Mouse (Mus musculus) kidney, postnatal 14 days (tissue): ENCODE measurements at regions not wholly inside any gene's neighbourhood (a gene's known extent, or its start where the extent isn't known, plus 50 kb on each side); places are given as distances from the start of the nearest gene placed in this dataset.
"Not testable (repeated sequence)": the region's sequence is repeated elsewhere in the genome, so short reads cannot be mapped to it uniquely, and the experiment has no call there.

Experiments
- DNase-seq: peaks from one replicate; pipeline ENCODE4 v3.0.0; 2022; ENCODE audit warnings: mixed read lengths

GRCm38 (mm10) chr2:72619446-72619845 lies 143.5 kb downstream of the Cdca7 start:
- no peak for DNase-seq

GRCm38 (mm10) chr2:72620182-72620652 lies 144.3 kb downstream of the Cdca7 start:
- DNase-seq = no peak

- no peak for DNase-seq
Observed at GRCm38 (mm10) chr2:72627915-72628314, 152.0 kb downstream of the Cdca7 start.

DNA sequence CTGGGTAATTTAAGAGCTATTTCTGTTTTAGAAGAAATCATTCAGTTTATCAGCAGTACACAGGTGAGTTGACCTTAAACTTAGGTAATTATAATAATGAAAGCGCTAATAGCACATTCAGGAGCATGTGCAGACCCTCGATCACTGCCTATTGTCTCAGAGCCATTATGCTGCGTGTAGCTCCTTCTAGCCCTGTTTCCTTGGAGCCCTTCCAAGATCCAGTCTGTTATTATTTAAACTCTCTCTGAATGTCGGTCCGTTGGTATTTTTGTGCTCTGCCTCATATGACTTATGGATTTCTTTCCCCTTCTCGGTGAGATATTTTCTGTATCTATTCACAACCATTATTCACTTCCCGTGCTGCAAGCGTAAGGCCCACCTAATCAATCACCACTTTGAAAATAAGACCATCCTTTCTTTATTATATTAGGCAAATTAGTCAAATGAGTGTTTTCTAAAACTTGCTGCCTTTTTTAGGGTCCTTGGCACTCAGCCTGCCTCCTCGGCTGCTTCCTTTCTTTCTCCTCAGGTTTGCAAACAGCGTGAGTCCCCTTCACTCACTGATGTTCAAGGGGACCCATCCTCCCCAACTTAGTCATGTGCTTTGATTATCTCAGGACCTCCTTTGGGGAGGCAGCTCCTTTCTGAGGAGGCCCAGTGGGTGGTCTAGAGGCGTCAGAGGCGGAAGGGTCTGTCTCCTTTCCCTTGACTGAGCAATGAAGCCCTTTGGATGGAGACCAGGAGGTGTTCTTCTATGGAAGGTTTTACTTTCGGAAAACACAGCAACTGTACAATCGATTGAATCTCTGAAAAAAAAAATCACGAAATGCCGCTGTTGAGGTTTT lies 152.9 kb downstream of the Cdca7 start:
- peak; percentile 12 for DNase-seq

DNA sequence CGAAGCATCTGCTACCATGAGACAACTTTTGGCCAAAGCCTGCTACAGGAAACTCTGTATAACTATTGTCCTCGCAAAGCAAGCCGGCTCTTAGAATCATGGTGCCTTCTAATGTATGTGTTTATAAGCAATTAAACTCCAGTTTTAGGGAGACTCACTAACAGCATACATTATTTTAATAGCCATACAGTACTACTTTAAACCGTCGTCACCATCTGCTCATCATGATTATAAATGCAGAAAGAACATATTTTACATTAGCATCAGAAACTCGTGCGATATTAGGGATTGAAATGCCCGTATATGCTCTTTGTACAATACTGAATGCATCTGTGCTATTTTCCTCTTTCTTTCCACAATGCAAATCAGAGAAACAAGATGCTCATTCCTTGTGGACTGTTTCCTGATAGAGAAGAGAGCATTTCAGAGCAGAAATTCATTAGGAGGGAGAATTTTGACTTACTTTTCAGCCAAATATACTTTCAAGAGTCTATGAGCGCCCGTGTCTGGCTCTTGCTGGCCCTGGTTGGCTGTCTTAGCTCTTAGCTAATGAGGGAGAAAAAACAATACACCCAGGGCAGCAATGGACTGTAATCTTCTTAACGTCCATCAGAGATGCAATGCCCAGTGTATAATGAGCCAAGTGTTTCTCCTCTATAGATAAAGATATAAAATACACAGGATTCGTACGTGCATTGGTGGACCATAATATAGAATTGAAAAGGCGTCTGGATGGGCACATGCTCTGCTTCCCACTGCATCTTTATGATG lies 153.9 kb downstream of the Cdca7 start:
- no peak for DNase-seq

- DNase-seq = no peak
Observed at GRCm38 (mm10) chr2:72637881-72638620, 162.1 kb downstream of the Cdca7 start.

GRCm38 (mm10) chr2:72639022-72639421 lies 163.1 kb downstream of the Cdca7 start:
- no peak for DNase-seq

DNA sequence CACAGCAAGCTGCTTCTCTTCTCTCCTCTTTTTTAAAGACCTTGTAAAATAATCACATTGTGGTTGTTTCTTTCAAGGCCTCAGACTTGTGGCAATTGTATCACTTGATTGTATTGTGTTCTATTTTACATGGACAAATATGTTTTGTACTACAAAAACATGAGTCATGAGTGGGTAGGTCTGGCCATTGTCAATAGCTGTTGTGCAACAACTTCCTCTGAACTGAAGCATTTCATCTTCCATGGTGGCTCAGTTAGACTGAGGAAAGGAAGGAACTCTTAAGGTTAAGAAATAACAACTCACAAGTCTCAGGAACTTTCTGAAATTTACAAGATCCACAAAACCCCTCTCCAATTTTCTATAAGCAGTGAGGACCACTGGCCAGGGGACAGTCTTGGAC lies 165.3 kb downstream of the Cdca7 start:
- no peak for DNase-seq

DNA sequence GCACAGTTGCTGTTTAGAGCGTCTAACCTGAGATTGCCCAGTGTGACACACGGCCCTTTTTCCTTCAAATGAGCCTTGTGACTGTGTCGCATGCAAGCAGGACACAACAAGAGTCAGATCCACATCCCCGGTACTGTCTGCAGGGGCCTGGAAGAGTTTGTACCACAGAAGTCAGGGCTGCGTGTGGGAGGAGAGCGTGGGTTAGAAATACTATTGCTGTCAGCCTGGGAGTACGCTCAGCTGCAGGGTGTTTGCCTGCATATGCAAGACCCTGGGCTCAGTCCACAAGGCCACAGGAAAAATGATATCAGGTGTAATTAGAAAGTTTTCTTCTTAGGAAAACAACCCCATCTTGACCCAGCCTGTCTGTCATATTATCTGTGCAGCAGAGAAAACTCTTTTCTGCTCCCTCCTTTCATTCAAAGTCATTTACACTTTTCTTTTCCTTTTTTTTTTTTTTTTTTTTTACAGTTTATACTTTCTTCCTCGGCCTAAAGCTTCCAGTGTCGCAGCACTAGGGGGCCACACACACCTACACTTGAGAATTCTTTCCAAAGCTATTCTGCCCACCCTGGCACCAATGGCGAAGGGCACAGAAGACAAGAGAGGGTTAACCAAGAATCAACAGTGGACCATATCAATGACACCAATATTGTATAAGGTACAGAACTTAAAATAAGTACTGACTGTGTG lies 168.3 kb downstream of the Cdca7 start:
- DNase-seq = no peak

DNA sequence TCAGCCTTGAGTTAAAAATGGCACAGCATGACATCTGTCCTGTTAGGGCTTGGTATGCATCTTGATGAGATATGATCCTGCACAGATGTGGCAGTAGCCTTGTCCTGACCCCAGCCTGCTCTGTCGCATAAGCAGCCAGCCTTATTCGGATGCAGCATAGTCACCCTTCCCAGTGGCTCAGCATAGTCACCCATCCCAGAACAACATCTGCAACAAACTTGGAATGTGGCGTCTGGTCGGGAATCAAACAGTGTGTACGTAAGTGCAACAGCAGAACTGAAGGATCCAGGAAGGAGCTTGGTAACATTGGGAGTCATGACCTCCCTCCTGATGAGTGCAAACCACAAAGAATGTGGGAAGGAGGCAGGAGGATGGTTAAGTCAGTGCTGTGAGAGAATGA lies 171.7 kb downstream of the Cdca7 start:
- no peak for DNase-seq

- no peak for DNase-seq
Observed at GRCm38 (mm10) chr2:72648294-72648693, 172.3 kb downstream of the Cdca7 start.

GRCm38 (mm10) chr2:72655864-72656263 lies 179.9 kb downstream of the Cdca7 start:
- no peak for DNase-seq

DNA sequence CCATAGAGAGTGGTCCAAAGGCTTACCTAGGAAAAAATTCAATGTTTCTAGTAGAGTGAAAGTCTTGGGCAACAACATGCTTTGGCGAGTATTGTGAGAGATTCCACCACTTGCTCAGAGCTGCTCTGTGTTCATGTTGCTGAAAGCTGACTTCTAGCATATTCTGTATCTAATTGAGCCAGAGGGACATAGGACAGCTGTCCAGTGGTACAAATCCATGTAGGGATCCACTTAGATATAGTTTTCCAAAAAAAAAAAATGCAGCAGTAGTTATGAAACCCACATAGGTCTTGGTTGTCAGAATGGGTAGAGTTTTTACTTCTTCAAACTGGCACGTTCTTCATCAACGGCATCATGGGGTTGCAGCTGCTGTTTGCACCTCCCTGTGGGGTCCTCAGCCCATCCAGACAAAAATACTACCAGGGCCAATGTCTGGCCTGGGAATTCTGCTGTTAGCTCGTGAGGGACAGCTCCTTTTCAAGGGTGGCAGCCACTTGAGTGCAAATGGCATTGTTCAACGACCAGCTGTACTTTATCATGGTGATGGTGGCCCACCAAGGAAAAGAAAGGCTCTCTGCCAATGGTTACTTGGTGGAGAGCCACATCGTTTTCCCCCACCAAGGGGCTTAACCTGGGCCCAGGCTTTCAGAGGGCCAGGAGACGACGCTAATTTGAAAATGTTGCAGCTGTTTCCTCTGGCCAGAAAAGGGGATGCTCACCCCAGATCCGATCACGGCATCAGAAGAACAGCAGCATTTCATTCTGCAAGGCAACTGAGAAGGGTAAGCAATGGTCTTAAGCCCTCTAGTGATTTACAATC lies 181.4 kb downstream of the Cdca7 start:
- peak; percentile 32 for DNase-seq

DNA sequence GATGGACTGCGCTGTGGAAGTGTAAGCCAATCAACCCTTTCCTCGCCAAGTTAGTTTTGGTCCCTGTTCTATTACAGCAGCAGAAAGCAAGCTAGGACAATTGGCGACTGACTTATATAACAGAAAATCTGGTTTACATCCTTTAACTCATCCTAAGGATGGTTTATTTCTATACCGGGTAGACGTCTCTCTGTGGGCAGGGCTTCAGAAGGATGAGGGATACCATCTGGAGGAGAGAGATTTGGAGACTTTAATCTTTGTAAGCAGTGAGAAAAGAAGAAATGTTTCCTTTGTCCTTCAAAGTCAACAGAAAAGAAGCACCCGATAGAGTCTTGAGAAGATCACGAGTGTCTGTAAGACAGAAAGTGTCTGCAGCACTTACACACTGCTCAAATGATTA lies 186.4 kb downstream of the Cdca7 start:
- no peak for DNase-seq

GRCm38 (mm10) chr2:72662979-72663780 lies 187.2 kb downstream of the Cdca7 start:
- no peak for DNase-seq

DNA sequence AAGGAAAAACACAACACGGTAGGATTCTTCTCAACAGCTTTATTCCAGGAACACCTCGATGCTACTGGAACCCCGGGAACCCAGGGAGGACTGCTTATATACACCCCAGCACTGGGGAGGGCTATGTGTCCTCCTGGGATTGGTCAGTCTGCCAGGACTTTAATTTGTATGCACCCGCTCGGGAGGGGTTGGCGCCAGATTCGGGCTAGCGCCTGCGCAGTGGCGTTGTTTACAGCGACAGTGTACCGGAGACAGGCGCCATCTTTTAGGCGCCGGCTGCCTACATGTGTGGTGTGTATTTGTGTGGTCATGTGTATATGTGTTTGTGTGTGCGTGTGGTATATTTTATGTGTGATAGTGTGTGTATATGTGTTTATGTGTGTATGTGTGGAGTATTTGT lies 191.4 kb downstream of the Cdca7 start:
- DNase-seq = not testable (repeated sequence)

GRCm38 (mm10) chr2:72672908-72673901 lies 197.2 kb downstream of the Cdca7 start:
- DNase-seq = no peak

GRCm38 (mm10) chr2:72674229-72674628 lies 198.3 kb downstream of the Cdca7 start:
- peak; percentile 64 for DNase-seq

DNA sequence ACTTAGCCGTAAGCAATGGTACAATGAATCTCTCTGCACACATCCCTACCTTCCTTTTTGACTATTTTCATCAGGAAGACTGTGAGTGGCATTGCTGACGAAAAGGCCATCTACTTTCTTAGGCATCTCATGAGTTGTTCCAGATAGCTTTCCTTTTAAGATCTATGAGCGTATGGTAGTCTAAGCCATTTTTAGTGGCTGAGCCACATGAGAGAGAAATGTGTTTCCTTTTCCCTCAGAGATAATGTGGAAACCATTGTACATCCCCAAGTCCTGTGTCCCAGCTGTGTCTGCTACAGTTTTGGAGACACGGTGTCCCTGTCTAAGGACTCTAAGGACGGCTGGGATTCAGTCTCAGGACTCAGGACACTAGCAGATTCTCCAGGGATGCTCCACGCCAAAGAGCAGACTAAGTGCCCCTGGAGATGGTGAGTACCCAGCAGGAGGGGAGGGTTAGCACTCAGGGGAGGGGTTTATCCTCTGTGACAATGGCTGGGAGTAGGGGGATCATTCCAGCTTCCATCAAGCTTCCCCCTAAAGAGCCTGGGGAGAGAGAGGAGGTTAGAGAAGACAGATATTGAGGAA lies 199.0 kb downstream of the Cdca7 start:
- no peak for DNase-seq
